Mouse (Mus musculus): ENCODE measurements around the gene Taok2.

Gene Taok2

DNA sequence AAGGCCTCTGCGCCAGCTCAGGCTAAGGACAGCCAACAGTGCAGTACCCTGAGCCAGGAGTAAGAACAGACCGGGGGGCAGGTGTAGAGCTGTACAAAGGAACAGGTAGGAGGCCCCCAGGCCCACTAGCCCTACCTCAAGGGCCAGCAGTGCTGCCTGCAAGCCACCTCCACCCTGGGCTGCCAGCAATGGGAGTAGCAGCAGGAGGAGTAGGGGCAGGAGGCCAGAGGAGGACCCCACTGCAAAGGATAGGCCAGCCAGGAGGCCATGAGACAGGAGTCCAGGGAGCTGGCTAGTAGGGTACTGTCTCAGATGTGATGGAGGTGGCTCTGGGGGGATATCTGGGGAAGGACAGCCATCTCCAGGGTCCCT lies 14.0 kb downstream of the Taok2 start:
- no peak for DNase-seq (ENCODE audit: low read depth)

DNA sequence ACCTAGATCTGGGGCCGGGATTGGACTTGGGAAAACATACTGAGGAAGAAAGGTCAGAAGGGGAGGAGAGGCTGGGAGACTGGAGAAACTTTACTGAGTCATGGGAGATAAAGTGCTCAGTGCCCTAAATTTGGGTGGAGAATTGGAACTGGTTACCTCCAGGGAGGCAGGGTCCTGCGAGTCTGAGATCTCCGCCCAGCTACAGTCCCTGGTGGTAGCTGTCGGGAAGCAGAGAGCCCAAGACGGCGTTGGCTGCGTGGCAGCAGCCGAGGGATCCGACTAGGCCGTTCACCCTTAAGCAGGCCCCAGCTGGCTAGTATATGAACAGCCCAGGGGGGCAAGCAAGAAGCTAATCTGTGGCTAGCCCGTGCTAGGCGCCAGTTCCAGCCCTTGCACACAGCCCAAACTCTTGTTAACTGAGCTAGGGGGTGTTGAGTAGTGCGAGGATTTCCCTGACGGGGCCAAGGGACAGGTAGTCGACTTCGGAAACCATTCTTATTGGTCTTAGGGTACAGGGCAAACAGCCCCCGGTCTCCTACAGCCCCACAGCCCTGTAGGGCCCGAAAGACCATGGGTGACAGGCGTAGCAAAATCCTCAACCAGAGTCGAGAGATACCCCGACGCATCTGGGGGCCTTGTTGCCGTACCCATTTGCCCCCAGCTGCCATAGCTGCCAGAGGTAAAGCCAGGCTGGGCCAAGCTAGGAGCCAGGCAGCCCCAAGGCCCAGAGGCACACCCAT lies 14.6 kb downstream of the Taok2 start:
- no peak for DNase-seq (ENCODE audit: low read depth)

DNA sequence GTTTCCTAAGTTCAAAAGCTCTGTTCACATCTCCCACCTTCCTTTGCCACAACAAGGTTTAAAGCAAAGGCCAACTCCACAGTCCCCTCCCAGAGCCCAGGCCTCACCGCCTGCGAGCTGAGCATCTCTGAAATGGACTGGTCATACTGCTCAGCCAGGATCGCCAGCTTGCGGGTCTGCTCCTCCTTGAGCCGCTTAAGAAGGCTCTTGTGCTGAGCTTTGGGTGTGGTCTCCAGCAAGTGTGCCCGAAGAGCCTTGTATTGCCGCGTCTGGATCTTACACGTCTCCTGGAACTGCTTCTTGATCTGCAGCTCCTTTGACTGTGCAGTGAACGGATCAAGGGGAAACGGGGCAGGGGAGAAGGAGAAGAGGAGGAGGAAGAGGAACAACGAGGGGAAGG lies 16.5 kb downstream of the Taok2 start:
- DNase-seq (ENCODE audit: low read depth) = no peak

DNA sequence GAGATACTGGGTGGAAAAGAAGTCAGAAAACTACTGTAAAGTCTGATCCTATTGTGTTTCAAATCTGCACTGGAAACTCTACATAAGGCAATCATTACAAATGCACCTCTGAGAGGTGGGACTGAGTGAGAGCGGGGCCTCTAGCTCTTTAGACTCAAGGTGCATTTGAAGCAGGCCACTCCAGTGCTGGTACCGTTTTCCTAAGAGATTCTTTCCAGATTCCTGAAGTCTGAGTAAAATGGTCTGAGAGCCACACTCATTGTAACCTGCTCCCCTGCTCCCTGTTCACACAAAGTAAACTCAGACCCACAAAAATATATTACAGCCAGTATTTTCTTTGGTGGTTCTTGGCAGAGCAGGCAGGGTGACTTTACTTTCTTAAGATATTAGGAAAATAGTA lies 17.0 kb downstream of the Taok2 start:
- DNase-seq (ENCODE audit: low read depth) = no peak

DNA sequence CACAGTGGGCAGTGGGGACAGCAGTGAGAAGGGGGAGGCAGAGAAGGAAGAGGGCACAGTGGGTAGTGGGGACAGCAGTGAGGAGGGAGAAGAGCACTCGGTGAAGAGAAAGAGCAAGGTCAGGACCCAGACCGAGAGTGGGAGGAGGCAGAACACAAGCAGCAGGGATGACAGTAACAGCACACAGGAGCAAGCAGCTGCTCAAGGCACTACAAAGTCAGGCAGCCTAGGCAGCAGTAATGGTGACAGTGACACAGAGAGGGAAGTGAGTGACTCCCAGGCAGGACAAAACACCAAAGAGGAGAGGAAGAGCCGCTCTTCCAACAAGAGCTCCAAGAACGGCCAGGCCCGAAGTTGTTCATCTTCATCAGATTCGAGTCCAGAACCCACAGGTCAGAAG lies 20.7 kb downstream of the Taok2 start:
- no peak for DNase-seq (ENCODE audit: low read depth)

DNA sequence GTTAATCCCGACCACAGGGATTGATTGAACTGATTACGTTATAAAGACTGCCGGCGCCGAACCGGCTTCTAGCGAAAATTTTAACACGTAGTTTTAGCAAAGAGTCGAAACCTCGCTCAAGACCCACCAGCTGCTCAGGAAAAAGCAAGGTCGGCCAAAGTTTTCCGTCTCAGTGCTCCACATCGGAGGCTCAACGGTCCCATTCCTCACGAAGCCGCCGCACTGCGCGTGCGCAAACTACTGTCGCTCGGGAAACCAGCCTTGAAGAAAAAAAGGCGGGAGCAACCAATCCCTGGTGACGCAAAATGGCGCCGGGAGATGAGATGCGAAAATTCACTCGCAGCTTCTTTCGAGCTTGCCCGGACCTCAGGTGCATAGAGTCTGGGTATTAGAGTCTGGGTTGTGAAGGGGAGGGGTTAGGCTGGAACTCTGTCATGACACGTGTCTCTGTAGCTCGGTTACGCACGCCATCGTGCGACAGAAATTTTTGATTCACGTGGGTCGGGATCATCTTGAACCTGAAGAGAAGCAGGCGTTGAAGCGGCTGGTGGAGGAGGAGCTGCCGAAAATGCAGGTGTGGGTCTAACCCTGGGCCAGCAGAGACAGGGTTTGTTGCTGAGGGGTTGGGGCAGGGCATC lies 22.2 kb downstream of the Taok2 start, which contains the start of gene Ino80e:
Ino80e (minus strand) TSS at position 231 of the 638 bp plus-strand sequence.
- peak; percentile 95 for DNase-seq (ENCODE audit: low read depth)

DNA sequence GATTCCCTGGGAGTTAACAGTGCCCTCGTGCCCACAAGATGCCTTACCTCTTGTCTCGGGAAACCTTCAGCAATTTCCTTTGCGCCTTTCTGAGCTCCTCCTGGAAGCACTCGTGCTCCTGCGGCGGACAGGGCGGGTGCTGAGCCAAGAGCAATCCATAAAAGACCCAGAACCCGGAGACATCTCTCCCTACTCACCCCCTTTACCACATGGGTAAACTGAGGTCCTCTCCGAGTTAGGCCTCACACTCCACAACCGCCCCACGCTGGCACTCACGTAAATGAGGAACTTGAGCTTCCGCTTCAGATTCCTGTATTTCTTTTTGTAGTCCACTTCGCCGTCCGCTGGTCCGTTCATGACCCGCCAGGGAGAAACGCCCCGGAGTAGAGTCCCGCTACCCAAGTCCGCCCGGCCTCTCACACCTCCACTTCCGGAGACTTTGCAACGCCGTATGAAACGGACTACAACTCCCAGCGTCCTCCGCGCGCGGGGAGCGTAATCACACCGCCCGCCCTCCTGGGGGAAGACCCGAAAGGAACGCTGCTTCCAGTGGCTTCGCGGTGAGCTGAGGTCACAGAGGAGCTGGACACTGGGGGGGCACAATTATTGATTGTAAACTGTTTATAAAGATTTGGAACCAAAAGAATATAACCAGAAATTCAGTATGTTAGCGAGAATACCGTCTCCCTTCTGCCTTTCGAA lies 22.9 kb downstream of the Taok2 start, which contains the start of gene Hirip3:
Hirip3 (plus strand) TSS at position 544 of the 702 bp plus-strand sequence.
- peak; percentile 94 for DNase-seq (ENCODE audit: low read depth)

DNA sequence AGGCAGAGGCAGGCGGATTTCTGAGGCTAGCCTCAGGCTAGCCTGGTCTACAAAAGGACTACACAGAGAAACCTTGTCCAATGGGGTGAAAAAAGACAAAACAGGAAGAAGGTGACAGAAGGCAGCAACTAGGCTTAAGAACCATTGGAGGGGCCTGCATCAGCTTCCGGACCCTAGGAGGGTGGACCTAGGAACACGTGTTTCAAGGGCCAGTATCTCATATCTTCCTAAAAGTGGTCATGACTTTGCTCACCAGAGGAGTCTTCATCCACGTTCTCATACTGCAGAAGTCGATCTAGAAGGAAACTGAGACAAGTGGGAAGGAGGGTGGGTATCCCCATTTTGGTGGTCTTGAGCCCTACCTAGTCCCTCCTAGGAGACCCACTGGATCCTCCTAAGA lies 23.5 kb downstream of the Taok2 start:
- no peak for DNase-seq (ENCODE audit: low read depth)

DNA sequence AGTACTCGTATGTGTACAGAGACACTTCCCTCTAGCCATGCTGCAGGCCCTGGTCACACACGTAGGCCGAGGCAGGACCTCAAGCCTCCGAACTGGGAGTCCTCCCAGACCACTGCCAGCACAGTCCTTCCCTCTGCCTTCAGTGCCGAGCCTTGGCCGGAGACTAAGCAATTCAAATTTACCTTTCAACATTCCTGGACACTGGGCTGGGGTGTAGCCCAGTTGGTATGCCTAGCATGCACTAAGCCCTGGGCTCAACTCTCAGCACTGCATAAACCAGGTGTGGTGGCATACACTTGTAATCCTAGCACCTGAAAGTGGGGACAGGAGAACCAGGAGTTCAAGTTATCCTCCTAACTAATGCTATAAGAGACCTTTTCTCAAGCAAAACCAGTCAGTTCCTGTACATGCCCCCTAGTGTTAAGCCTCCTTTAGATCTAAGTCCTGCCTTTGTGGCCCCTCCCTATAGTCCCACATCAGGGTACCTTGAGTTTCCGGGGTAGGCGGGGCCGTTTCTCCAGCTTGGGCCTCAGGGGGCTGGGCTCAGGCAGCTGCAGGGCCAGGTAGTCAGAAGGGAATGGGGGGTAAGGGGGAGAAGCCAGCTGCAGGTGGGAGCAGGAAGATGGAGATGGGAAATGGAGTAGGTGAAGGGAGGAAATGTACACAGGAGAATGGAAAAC lies 27.6 kb downstream of the Taok2 start:
- no peak for DNase-seq (ENCODE audit: low read depth)

DNA sequence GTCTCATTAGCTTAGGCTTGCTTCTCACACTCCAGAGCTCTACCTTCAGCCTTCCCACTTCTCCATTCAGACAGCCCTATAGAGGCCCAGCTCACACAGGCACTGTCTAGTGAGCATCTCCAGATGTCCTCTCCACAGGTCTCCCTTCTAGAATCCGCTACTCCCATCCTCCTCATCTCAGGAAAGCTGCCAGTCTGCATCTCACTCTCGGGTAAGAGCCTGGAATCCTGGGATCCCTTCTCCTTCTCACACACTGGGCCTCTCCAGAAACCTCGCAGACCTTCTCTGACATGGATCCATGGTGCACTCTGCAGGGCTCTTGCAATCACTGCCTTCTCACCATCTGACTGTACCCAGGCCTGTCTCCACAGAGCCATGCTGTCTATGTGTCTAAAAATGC lies 28.9 kb downstream of the Taok2 start:
- no peak for DNase-seq (ENCODE audit: low read depth)

DNA sequence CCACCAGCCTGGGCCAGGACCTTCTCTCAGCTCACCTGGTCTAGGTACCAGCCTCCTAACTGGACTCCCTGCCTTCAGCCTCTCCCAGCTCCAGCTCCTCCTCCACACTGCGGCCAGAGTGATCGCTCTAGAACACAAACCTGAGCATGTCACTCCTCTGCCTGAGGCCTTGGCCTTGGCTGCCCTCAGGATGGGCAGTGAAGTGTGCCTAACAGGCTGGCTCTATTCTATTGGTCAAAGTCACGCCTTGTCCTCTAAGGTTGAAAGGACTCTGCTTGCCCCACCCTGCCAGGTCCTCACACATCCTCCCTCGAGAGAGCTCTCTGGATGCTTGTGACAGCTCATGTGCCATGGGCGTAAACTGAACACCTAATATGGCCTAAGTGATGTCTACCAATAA lies 31.0 kb downstream of the Taok2 start:
- no peak for DNase-seq (ENCODE audit: low read depth)

DNA sequence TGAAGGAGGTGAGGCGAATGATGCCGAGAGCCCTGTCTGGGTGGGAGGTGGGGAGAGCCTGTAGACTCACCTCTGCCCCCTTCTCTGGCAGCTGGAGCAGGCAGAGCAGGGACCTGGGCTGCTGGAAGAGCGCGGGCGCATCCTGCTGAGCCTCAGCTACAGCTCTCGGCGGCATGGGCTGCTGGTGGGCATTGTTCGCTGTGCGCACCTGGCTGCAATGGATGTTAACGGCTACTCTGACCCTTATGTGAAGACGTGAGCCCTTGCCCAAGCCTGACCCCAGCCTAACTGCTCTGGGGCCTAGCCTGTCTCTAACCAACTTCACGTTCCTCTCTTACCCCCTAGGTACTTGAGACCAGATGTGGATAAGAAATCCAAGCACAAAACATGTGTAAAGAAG lies 33.3 kb downstream of the Taok2 start:
- DNase-seq (ENCODE audit: low read depth) = no peak

DNA sequence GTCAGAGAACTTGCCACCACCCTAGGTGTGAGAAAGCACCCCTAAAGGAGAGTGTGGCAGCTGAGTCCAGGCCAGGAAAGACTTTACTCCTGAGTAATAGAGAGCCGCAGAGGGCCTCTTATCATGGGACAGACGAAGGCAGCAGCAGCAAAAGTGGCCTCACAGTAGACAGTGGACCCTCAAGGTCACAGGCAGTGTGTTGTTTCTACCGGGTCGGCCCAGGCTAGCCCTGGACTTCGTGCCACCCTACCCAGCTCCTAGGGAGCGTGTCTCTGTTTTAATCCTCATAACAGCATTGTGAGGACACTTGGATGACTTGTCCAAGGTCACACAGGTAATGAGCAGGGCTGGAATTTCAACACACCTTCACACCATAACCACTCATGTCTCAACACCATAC lies 34.3 kb downstream of the Taok2 start:
- no peak for DNase-seq (ENCODE audit: low read depth)

DNA sequence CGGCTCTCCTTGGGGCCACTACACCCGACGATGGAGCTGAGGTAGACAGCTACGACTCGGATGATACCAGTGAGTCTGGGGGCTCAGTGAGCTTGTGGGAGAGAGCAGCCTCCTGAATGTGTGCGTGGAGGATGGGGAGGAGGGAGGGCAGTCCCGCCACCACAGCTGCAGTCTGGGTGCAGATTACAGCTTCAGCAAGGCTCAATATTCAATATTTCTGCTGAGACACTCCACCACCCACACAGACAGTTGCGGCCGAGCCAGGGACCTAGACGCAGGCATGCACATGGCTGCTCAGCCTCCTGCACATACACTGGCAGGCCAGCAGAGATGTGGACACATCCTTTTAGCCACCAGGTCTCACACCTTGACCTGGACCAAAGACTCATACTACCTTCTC lies 35.7 kb downstream of the Taok2 start:
- no peak for DNase-seq (ENCODE audit: low read depth)

DNA sequence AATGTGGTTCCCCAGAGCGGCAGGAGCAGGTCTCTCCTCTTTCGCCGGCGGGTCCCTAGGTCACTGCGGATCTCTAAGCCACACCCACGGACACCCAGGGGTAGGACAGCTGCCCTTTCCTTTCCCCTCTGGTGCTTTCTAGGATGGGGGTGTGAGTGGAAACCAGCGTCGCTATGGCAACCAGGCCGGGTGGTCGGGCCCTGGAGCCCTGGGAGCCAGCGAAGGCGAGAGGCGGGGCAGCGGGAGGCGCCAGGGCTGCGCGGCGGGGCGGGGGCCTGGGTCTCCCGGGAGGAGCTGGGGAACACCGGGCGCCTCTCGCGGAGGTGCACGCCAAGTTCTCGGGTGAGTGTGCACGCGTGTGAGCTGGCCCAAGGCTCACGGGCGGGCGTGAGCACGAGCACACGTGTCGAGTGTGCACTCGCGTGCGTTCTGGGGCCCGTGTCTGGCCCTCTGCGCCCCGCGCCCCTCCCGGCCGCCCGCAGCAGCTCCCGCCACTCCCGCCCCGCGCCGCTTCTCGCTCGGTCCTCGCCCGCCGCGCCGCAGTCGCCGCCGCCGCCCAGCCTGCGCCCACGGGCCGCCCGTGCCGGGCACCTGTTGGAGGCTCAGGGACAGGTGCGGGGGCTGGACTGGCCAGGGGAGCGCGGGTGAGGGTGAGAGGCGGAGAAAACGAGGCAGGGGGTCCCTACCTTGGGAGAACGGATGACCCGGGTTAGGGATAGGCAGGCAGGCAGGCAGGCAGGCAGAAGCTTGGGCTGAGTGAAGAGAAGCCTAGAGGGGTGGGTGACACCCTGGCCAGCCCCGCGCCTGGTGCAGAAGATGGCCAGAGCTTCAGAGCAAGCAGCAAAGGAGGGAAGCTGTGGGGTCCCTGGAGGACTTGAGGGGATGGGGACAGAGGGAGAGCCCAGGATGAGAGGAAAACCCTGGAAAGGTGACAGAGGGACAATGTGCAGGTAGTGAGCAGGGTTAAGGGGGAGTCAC lies 36.8 kb downstream of the Taok2 start:
- no peak for DNase-seq (ENCODE audit: low read depth)

DNA sequence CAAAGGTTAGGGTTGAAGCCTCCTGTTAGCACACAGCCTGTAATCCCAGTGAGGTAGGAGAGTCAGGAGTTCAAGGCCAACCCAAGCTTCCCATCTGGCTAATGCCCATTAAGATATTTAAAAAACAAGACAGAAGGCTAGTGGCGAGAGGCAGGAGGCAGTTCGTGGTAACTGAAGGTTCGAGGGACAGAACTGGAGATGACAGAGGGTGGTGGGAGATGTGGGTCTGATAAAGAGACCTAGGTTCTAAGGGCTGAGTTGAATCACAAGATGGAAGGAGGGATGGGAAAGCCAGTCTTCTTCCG lies 37.4 kb downstream of the Taok2 start, which contains the start of gene Doc2a:
Doc2a (plus strand) TSS at position 301 of the 305 bp plus-strand sequence.
- no peak for DNase-seq (ENCODE audit: low read depth)

DNA sequence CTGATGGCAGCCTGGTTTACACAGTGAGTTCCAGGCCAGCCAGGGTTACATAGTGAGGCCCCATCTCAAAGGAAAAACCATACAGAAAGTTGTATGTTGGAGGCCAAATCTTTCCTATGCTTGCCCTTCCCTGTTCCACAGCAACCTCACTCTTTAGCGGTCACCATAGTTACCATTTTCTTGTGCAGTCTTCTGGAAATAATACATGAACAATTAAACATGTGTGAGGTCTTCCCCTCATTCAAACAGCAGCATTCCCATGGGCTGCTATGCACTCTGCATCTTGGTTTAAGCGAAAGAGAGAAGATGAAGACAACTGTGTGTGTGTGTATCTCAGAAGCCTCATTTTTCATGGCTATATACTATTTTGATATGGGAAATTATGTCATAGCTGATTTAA lies 39.0 kb downstream of the Taok2 start:
- no peak for DNase-seq (ENCODE audit: low read depth)

DNA sequence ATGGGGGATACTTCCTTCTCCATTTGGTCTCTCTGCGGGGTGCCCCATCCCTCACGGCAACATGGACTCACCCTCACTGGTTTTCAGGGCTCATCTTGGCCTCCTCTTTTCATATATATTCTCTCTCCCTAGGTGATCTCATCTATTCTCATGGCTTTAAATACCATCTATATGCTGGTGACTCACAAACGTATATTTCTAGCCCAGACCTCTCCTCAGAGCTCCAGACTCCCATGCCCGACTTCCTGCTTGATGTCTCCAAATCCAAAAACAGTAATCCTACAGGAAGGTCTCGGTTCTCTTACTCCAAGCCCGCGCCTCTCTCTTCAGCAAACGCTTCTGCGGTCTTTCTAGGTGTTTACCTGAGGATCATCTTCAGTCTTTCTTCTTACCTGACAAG lies 41.2 kb downstream of the Taok2 start:
- DNase-seq (ENCODE audit: low read depth) = no peak

DNA sequence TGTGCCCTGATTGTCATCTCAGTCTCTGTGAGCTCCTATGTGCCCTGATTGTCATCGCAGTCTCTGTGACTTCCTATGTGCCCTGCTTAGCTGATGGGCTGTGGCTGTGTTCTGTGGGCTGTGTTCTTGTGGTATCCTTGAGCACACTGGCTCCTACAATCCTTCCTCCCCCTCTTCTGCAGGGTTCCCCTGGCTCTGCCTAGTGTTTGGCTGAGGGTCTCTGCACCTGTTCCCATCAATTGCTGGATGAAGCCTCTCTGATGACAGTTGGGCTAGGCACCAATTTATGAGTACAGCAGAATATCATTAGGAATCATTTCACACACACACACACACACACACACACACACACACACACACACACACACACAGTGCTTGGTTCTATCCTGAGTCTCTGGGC lies 51.2 kb downstream of the Taok2 start:
- no peak for DNase-seq (ENCODE audit: low read depth)

DNA sequence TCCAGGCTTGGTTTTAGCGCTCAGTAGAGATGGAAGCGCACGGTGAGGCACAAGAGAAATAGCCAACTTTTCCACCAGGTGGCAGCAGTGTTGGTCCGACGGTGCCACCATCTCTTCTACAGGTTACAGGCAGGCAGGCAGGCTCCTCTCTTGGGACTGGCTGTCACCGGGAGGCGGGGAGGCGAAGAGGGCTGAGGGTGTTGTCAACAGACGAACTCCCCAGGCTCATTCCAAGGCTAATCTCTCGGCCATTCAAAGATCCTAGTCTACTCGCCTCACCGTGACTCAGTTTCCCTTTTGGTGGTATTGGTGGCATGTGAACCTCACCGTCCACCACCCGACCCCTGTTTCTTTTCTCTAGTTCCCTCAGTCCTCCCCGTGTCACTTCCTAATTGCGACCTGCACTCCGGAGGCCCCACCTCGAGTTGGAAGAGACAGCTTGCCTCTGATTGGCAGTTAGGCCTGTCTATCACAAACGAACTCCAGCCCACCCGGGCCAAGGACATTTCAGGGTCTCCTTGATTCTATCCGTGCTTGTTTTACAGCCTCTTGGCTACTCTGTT lies 52.4 kb downstream of the Taok2 start:
- DNase-seq (ENCODE audit: low read depth) = peak; percentile 78

DNA sequence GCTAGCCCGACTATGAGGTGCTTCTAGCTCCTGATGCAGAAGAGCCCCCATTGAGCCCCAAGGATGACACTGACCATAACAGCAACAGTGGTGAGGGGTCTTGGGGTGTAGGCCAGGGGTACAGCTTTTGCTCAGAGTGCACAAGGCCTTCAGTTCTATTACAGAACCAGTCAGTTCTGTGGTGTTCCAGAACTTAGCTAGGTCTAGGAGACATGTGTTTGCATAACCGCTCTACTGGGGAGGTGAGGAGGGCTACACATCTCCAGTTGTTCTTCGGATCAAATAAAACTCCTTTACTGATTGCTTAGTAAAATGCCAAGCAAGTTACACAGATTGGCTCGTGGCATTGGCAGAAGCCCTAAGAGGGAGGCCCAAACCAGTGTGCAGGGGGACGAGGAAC lies 53.0 kb downstream of the Taok2 start, which contains the start of gene 4930451I11Rik:
4930451I11Rik (minus strand) TSS at position 101 of the 400 bp plus-strand sequence.
- DNase-seq (ENCODE audit: low read depth) = no peak
